Mouse (Mus musculus) megakaryocyte, embryonic 14.5 days (primary cell): Measurements from ENCODE around the gene Appl1.

ENCODE experiments used
- FLI1 ChIP-seq: IDR thresholded peaks from 2 replicates; pipeline ENCODE4 v1.6.1; 2012; ENCODE audit warnings: low read length, inconsistent platforms, mixed read lengths
- GATA1 ChIP-seq: IDR thresholded peaks from 3 replicates; pipeline ENCODE4 v1.6.1; 2012; ENCODE audit warnings: mixed read lengths, low read length, inconsistent platforms, borderline replicate concordance

DNA sequence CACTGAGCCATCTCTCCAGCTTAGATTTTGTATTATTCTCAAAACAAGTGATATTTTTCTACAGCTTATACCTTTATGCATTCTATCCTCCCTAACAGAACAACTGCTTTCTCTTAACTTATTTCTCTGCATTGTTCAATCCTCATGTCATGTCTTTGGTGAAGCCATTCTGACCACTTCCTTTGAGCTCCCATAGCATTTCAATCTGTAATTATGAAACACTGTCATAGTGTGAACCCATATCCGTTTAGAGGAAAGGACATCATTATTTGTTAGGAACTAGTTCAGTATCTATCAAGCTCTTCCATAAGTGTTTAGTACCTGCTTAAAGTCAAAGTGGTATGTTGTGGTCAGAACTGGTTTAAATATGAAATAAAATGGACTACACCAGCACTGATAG lies 10.5 kb downstream of the Appl1 start:
- TF ChIP-seq GATA1: no peak
- TF ChIP-seq FLI1: no peak
